Mouse (Mus musculus): ENCODE data around the gene 1700015G11Rik. TPM values are rescaled to one million over a fixed set of nuclear protein-coding genes. Genes with fewer than 3 reads are reported as not detected.

1700015G11Rik gene
- polyA plus RNA-seq, 1 experiment from 2014 or later, result not detected

- H3K4me3 ChIP-seq (ENCODE audit: low read length), result no peak overlapping the region
- 32% methylated on average over 6 of the region's 6 CpGs for WGBS
Measured at GRCm38 (mm10) chr7:51972252-51972855, 43.2 kb downstream of the 1700015G11Rik start.

GRCm38 (mm10) chr7:51969379-51969778 lies 46.1 kb downstream of the 1700015G11Rik start:
- Histone ChIP-seq H3K9ac (replicated peaks; ENCODE audit: low read length) (no peak overlapping the region), H3K4me1 (ENCODE audit: insufficient read depth, low read length) (no peaks in the 10 kb centered on the region), H3K4me3 (ENCODE audit: low read length) (no peak overlapping the region), H3K4me2 (replicated peaks; ENCODE audit: low read depth, low read length) (no peak overlapping the region), H3K9me3 (ENCODE audit: low read length) (no peaks in the 10 kb centered on the region), H3K27me3 (ENCODE audit: insufficient read depth, low read length) (no peaks in the 10 kb centered on the region), H3K27ac (ENCODE audit: low read length) (no peak overlapping the region), H3K36me3 (ENCODE audit: insufficient read depth, low read length) (no peaks in the 10 kb centered on the region)
- ATAC-seq (ENCODE audit: low FRiP score, low TSS enrichment), result no peak

More at GRCm38 (mm10) chr7:51972252-51972855, 43.2 kb downstream of the 1700015G11Rik start:
- no peaks in the 10 kb centered on the region for H3K27me3 ChIP-seq (ENCODE audit: insufficient read depth, low read length)
- peak; percentile 57; the same call in 1 of the 2 replicates for ATAC-seq (ENCODE audit: low FRiP score, low TSS enrichment)
- no peaks in the 10 kb centered on the region for H3K36me3 ChIP-seq (ENCODE audit: insufficient read depth, low read length)
- H3K9ac ChIP-seq (replicated peaks; ENCODE audit: low read length), result no peak overlapping the region
- H3K9me3 ChIP-seq (ENCODE audit: low read length), result no peaks in the 10 kb centered on the region
- no peaks in the 10 kb centered on the region for H3K4me1 ChIP-seq (ENCODE audit: insufficient read depth, low read length)
- H3K27ac ChIP-seq (ENCODE audit: low read length), result no peak overlapping the region
- no peak overlapping the region for H3K4me2 ChIP-seq (replicated peaks; ENCODE audit: low read depth, low read length)

GRCm38 (mm10) chr7:51967581-51967980 lies 47.9 kb downstream of the 1700015G11Rik start:
- no peak overlapping the region for H3K4me2 ChIP-seq (replicated peaks; ENCODE audit: low read depth, low read length)
- H3K36me3 ChIP-seq (ENCODE audit: insufficient read depth, low read length), result no peaks in the 10 kb centered on the region
- WGBS, result 89% methylated on average over 4 of the region's 4 CpGs
- no peak overlapping the region for H3K4me3 ChIP-seq (ENCODE audit: low read length)
- no peaks in the 10 kb centered on the region for H3K4me1 ChIP-seq (ENCODE audit: insufficient read depth, low read length)
- no peaks in the 10 kb centered on the region for H3K27me3 ChIP-seq (ENCODE audit: insufficient read depth, low read length)
- H3K27ac ChIP-seq (ENCODE audit: low read length), result no peak overlapping the region
- no peaks in the 10 kb centered on the region for H3K9me3 ChIP-seq (ENCODE audit: low read length)
- ATAC-seq (ENCODE audit: low FRiP score, low TSS enrichment), result no peak
- no peak overlapping the region for H3K9ac ChIP-seq (replicated peaks; ENCODE audit: low read length)

GRCm38 (mm10) chr7:51964681-51965080 lies 50.8 kb downstream of the 1700015G11Rik start:
- 75% methylated on average over 7 of the region's 7 CpGs for WGBS
- Histone ChIP-seq H3K4me2 (replicated peaks; ENCODE audit: low read depth, low read length) (no peak overlapping the region), H3K27me3 (ENCODE audit: insufficient read depth, low read length) (no peaks in the 10 kb centered on the region), H3K4me3 (ENCODE audit: low read length) (no peak overlapping the region), H3K36me3 (ENCODE audit: insufficient read depth, low read length) (no peaks in the 10 kb centered on the region), H3K27ac (ENCODE audit: low read length) (no peak overlapping the region), H3K9me3 (ENCODE audit: low read length) (no peaks in the 10 kb centered on the region), H3K9ac (replicated peaks; ENCODE audit: low read length) (no peak overlapping the region), H3K4me1 (ENCODE audit: insufficient read depth, low read length) (no peaks in the 10 kb centered on the region)
- ATAC-seq (ENCODE audit: low FRiP score, low TSS enrichment), result no peak

GRCm38 (mm10) chr7:51962219-51962952 lies 53.1 kb downstream of the 1700015G11Rik start:
- H3K4me1 ChIP-seq (ENCODE audit: insufficient read depth, low read length), result no peaks in the 10 kb centered on the region
- H3K4me3 ChIP-seq (ENCODE audit: low read length), result no peak overlapping the region
- H3K9me3 ChIP-seq (ENCODE audit: low read length), result no peaks in the 10 kb centered on the region
- no peak overlapping the region for H3K9ac ChIP-seq (replicated peaks; ENCODE audit: low read length)
- H3K4me2 ChIP-seq (replicated peaks; ENCODE audit: low read depth, low read length), result no peak overlapping the region
- no peak overlapping the region for H3K27ac ChIP-seq (ENCODE audit: low read length)
- no peaks in the 10 kb centered on the region for H3K36me3 ChIP-seq (ENCODE audit: insufficient read depth, low read length)
- no peak for ATAC-seq (ENCODE audit: low FRiP score, low TSS enrichment)
- 48% methylated on average over 10 of the region's 10 CpGs for WGBS
- no peaks in the 10 kb centered on the region for H3K27me3 ChIP-seq (ENCODE audit: insufficient read depth, low read length)

Other genes with a start within 250 kb of the 1700015G11Rik start
- gene Gas2, start 153.7 kb downstream of the 1700015G11Rik start, polyA plus RNA-seq (2015; fragmentation: Nextera tagmentation; extraction: Ambion mirVana), result 122 and 141 TPM in 2 replicates
- gene Fancf, start 153.5 kb downstream of the 1700015G11Rik start, polyA plus RNA-seq (2015; fragmentation: Nextera tagmentation; extraction: Ambion mirVana), result 2.8 and 3.3 TPM in 2 replicates
- gene Svip, start 9.7 kb downstream of the 1700015G11Rik start, polyA plus RNA-seq (2015; fragmentation: Nextera tagmentation; extraction: Ambion mirVana), result 11.0 and 11.3 TPM in 2 replicates

Data from kidney, embryonic 16.5 days (tissue).